Mouse (Mus musculus): ENCODE measurements around the gene Il10.

Il10 gene

GRCm38 (mm10) chr1:131064202-131064601, 44.6 kb downstream of the Il10 start:
- in situ Hi-C loops (cut with MboI; ENCODE audit: low pct_unique_long_range_greater_than_20kb in 1 of 2, low sequenced_read_pairs in 2 of 2, unreplicated experiment in 1 of 2): no loop called here

- in situ Hi-C loops (cut with MboI; ENCODE audit: low pct_unique_long_range_greater_than_20kb in 1 of 2, low sequenced_read_pairs in 2 of 2, unreplicated experiment in 1 of 2): no loop called here
Observed at GRCm38 (mm10) chr1:131068011-131068727, 48.5 kb downstream of the Il10 start.

- in situ Hi-C loops (cut with MboI; ENCODE audit: low pct_unique_long_range_greater_than_20kb in 1 of 2, low sequenced_read_pairs in 2 of 2, unreplicated experiment in 1 of 2): no loop called here
Observed at GRCm38 (mm10) chr1:131069010-131069409, 49.4 kb downstream of the Il10 start.

- in situ Hi-C loops (cut with MboI; ENCODE audit: low pct_unique_long_range_greater_than_20kb in 1 of 2, low sequenced_read_pairs in 2 of 2, unreplicated experiment in 1 of 2): no loop called here
Observed at GRCm38 (mm10) chr1:131072376-131072990, 52.8 kb downstream of the Il10 start.

- in situ Hi-C loops (cut with MboI; ENCODE audit: low pct_unique_long_range_greater_than_20kb in 1 of 2, low sequenced_read_pairs in 2 of 2, unreplicated experiment in 1 of 2): no loop called here
Observed at GRCm38 (mm10) chr1:131074524-131074938, 54.9 kb downstream of the Il10 start.

All from mouse embryonic stem cell (cell line).